Mouse (Mus musculus) testis, adult 2 months (tissue): ENCODE measurements at regions not wholly inside any gene's neighbourhood (a gene's known extent, or its start where the extent isn't known, plus 50 kb on each side); places are given as distances from the start of the nearest gene placed in this dataset.

Source experiments
- H3K27ac ChIP-seq: fragments of 200-500 bp; 2 replicates; pipeline ENCODE4 v1.5.1; 2012; ENCODE audit warnings: low read depth, low read length; ENCODE audit not compliant: control insufficient read depth, insufficient read depth
- H3K27me3 ChIP-seq: fragments of 200-500 bp; 2 replicates; pipeline ENCODE4 v1.6.1; 2012; ENCODE audit warnings: mild to moderate bottlenecking, low read length, moderate library complexity; ENCODE audit not compliant: control insufficient read depth, insufficient read depth
- H3K36me3 ChIP-seq: fragments of 200-500 bp; 2 replicates; pipeline ENCODE4 v1.6.1; 2012; ENCODE audit warnings: mild to moderate bottlenecking, low read length; ENCODE audit not compliant: control insufficient read depth, insufficient read depth
- H3K4me1 ChIP-seq: fragments of 200-500 bp; 2 replicates; pipeline ENCODE4 v1.6.1; 2012; ENCODE audit warnings: low read length; ENCODE audit not compliant: control insufficient read depth, insufficient read depth
- H3K4me3 ChIP-seq: fragments of 200-500 bp; 2 replicates; pipeline ENCODE4 v1.5.1; 2012; ENCODE audit warnings: low read depth, mild to moderate bottlenecking, low read length, moderate library complexity, mixed read lengths; ENCODE audit not compliant: control insufficient read depth
- CTCF ChIP-seq: fragments of 200-500 bp; IDR thresholded peaks from 2 replicates; pipeline ENCODE4 v1.5.1; 2012; ENCODE audit warnings: low read depth, mild to moderate bottlenecking, inconsistent platforms, low read length, moderate library complexity; ENCODE audit not compliant: control insufficient read depth, insufficient read depth, insufficient replicate concordance
- POLR2A ChIP-seq: fragments of 200-500 bp; IDR thresholded peaks from 2 replicates; pipeline ENCODE4 v1.6.1; 2012; ENCODE audit warnings: low read depth, mild to moderate bottlenecking, inconsistent platforms, low read length, moderate library complexity; ENCODE audit not compliant: control insufficient read depth

GRCm38 (mm10) chr4:106149471-106150048 is 166.5 kb upstream of the Usp24 start:
- Histone ChIP-seq H3K4me3 (no peak overlapping the region), H3K27me3 (no peaks in the 10 kb centered on the region), H3K36me3 (no peaks in the 10 kb centered on the region), H3K4me1 (no peaks in the 10 kb centered on the region), H3K27ac (no peak overlapping the region)
- no peak for TF ChIP-seq POLR2A
- no peak for TF ChIP-seq CTCF

GRCm38 (mm10) chr4:106150775-106151174 is 165.2 kb upstream of the Usp24 start:
- H3K27ac ChIP-seq, result no peak overlapping the region
- H3K36me3 ChIP-seq, result no peaks in the 10 kb centered on the region
- H3K27me3 ChIP-seq, result no peaks in the 10 kb centered on the region
- H3K4me3 ChIP-seq, result no peak overlapping the region
- no peaks in the 10 kb centered on the region for H3K4me1 ChIP-seq
- TF ChIP-seq POLR2A, result no peak
- TF ChIP-seq CTCF, result no peak

DNA sequence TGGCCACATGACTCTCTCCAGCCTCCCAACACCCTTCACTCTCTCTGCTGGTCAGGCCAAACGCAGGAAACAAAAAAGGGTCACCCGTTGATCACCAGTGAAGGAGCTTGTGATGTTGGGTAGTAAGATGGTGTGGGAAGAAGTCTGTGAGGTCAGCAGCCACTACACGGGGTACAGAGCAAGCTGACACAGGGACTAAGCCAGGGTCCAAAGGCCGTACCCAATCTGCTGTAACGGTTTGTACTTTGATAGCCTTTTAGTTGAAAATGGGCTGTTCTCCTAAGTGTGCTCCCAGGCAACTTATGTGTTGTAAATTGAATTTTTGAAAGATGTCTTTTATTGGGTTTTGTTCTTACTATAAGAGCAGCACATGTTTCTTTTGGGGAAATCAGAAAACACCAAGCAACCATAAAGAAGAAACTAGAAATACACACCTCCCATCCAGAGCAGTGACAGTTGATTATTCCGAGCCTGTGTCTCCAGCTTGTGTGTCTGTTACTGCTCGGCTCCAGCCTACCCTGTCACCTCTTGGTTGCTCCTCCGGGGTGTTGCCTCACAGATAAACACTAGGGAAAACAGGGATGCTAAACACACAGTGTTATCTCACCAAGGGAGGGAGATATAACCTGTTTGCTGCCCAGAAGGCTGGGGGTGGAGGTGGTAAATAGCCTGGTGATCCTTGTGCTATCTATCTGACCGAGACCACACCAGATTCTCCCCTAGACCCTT is 158.4 kb upstream of the Usp24 start:
- Histone ChIP-seq H3K36me3 (no peaks in the 10 kb centered on the region), H3K27ac (no peak overlapping the region), H3K4me3 (no peak overlapping the region), H3K4me1 (no peaks in the 10 kb centered on the region), H3K27me3 (no peaks in the 10 kb centered on the region)
- TF ChIP-seq POLR2A (no peak), CTCF (no peak)

- no peak overlapping the region for H3K27ac ChIP-seq
- no peaks in the 10 kb centered on the region for H3K36me3 ChIP-seq
- TF ChIP-seq CTCF (no peak), POLR2A (no peak)
- H3K27me3 ChIP-seq, result no peaks in the 10 kb centered on the region
- H3K4me1 ChIP-seq, result no peaks in the 10 kb centered on the region
- H3K4me3 ChIP-seq, result no peak overlapping the region
Observed at GRCm38 (mm10) chr4:106161592-106161991, 154.4 kb upstream of the Usp24 start.

- Histone ChIP-seq H3K4me1 (no peaks in the 10 kb centered on the region), H3K27me3 (no peaks in the 10 kb centered on the region), H3K36me3 (no peaks in the 10 kb centered on the region), H3K4me3 (no peak overlapping the region), H3K27ac (no peak overlapping the region)
- TF ChIP-seq CTCF (no peak), POLR2A (no peak)
Observed at GRCm38 (mm10) chr4:106162551-106162950, 153.5 kb upstream of the Usp24 start.

- no peaks in the 10 kb centered on the region for H3K36me3 ChIP-seq
- H3K27ac ChIP-seq, result no peak overlapping the region
- H3K27me3 ChIP-seq, result no peaks in the 10 kb centered on the region
- no peak for TF ChIP-seq POLR2A
- no peak for TF ChIP-seq CTCF
- no peak overlapping the region for H3K4me3 ChIP-seq
- no peaks in the 10 kb centered on the region for H3K4me1 ChIP-seq
Observed at GRCm38 (mm10) chr4:106163220-106163619, 152.8 kb upstream of the Usp24 start.

DNA sequence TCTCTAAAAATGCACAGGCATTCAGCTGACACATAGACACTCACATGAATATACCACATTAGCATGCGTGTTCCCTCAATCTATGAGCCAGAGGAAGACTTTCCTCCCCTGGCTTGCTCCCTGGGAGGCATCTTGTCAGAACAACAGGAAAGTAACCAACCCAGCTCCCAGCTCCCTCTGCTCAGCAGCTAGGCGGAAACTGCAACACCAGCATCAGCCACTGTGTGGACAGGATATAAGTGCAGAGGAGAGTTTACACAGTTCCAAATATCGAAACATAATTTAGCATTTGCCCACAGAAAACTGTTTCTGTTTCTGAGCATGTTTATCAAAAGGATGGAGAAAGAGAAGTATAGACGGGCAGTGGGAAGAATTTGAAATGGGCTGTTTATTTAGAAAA is 148.3 kb upstream of the Usp24 start:
- no peaks in the 10 kb centered on the region for H3K4me1 ChIP-seq
- TF ChIP-seq CTCF, result no peak
- TF ChIP-seq POLR2A, result no peak

DNA sequence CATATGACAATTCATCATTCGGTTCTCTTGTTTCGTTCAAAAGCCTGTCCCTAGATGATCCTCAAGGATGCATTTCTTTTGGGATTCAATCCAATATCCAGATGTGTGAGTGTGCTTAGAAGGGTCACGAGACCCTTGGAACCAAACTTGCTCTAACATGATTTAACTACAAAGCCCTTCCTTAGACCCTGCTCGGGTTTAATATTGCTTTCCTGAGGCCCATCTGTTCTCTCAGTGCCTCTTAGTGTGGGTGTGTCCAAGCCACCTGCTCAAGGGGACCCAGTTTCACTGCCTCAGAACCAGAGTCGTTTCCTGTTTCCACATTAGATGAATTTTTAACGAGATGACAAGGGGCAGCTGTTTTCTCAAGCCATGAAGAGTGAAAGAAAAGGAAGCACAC is 147.3 kb upstream of the Usp24 start:
- Histone ChIP-seq H3K4me3 (no peak overlapping the region), H3K27me3 (no peaks in the 10 kb centered on the region), H3K27ac (no peak overlapping the region), H3K36me3 (no peaks in the 10 kb centered on the region), H3K4me1 (no peaks in the 10 kb centered on the region)
- TF ChIP-seq CTCF, result no peak
- no peak for TF ChIP-seq POLR2A

More for the DNA sequence above, 148.3 kb upstream of the Usp24 start:
- Histone ChIP-seq H3K4me3 (no peak overlapping the region), H3K36me3 (no peaks in the 10 kb centered on the region), H3K27me3 (no peaks in the 10 kb centered on the region), H3K27ac (no peak overlapping the region)
